Mouse (Mus musculus) kidney, postnatal 0 days (tissue): ENCODE measurements at regions not wholly inside any gene's neighbourhood (a gene's known extent, or its start where the extent isn't known, plus 50 kb on each side); places are given as distances from the start of the nearest gene placed in this dataset.

Experiments used
- ATAC-seq: fragments of 200-750 bp; cut with Nextera tagmentation; replicated peaks from 2 replicates; pipeline ENCODE4 v1.8.0; 2017; ENCODE audit warnings: low read depth, moderate number of reproducible peaks, moderate TSS enrichment, moderate library complexity; ENCODE audit not compliant: low FRiP score
- DNase-seq: peaks from one replicate; pipeline ENCODE4 v3.0.0-alpha.2; 2016; ENCODE audit warnings: low spot score
- H3K27ac ChIP-seq: fragments of 300-500 bp; sonication (generic); 2 replicates; pipeline ENCODE4 v1.5.1; 2014; ENCODE audit warnings: mild to moderate bottlenecking
- H3K27me3 ChIP-seq: fragments of 300-500 bp; sonication (generic); 2 replicates; pipeline ENCODE4 v1.6.1; 2014; ENCODE audit warnings: low read length, mixed read lengths; ENCODE audit not compliant: insufficient read depth
- H3K36me3 ChIP-seq: fragments of 300-500 bp; sonication (generic); 2 replicates; pipeline ENCODE4 v1.6.1; 2014; ENCODE audit warnings: low read length, mixed read lengths; ENCODE audit not compliant: insufficient read depth
- H3K4me1 ChIP-seq: fragments of 300-500 bp; sonication (generic); replicated peaks from 2 replicates; pipeline ENCODE4 v1.6.1; 2014; ENCODE audit warnings: antibody characterized with exemption, low read length, mixed read lengths; ENCODE audit not compliant: insufficient read depth
- H3K4me2 ChIP-seq: fragments of 300-500 bp; sonication (generic); 2 replicates; pipeline ENCODE4 v1.6.1; 2014; ENCODE audit warnings: mild to moderate bottlenecking, low read length, moderate library complexity, mixed read lengths
- H3K4me3 ChIP-seq: fragments of 300-500 bp; sonication (generic); replicated peaks from 2 replicates; pipeline ENCODE4 v1.5.1; 2014; ENCODE audit warnings: low read depth, low read length
- H3K9ac ChIP-seq: fragments of 300-500 bp; sonication (generic); 2 replicates; pipeline ENCODE4 v1.6.1; 2014; ENCODE audit warnings: low read depth, low read length
- H3K9me3 ChIP-seq: fragments of 300-500 bp; sonication (generic); replicated peaks from 2 replicates; pipeline ENCODE4 v1.6.1; 2016; ENCODE audit warnings: low read length, inconsistent platforms, mixed read lengths
- CTCF ChIP-seq: IDR thresholded peaks from 2 replicates; pipeline ENCODE4 v1.5.1; 2016; ENCODE audit warnings: antibody characterized with exemption, low read depth, mild to moderate bottlenecking, moderate library complexity
- WGBS: fragments of 180-500 bp; shearing (Covaris S2); extraction: QIAGEN DNeasy Blood & Tissue Kit; methylation state at CpG from one replicate; pipeline ENCODE4 v1.1.7; 2014; 5-methylcytosine and 5-hydroxymethylcytosine counted together

DNA sequence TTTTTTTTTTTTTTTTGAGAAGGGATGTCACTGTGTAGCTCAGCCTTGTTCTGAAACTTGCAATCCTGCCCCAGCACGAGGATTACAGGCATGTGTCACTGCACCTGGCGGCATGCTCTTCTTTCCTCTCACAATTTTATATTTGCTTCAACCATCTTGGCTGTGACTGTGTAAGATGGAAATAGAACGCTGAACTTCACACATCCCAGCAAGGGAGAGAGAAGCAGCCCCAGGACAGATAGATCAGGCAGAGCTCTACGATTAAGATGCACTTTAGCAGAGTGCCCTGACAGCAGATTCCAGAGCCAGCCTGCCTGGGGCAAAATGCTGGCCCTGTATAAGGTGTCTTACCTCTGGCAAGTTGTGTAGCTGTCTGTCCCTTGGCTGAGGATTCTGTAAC, 84.7 kb upstream of the Ube2e1 start:
- Histone ChIP-seq H3K4me1 (no peaks in the 10 kb centered on the region), H3K4me2 (no peak overlapping the region), H3K27ac (no peak overlapping the region), H3K27me3 (no peaks in the 10 kb centered on the region), H3K36me3 (no peaks in the 10 kb centered on the region), H3K4me3 (no peak overlapping the region), H3K9ac (no peak overlapping the region), H3K9me3 (no peaks in the 10 kb centered on the region)
- DNase-seq (no peak), ATAC-seq (no peak)
- WGBS, result 73% methylated on average over 4 of the region's 4 CpGs
- TF ChIP-seq CTCF, result no peak

DNA sequence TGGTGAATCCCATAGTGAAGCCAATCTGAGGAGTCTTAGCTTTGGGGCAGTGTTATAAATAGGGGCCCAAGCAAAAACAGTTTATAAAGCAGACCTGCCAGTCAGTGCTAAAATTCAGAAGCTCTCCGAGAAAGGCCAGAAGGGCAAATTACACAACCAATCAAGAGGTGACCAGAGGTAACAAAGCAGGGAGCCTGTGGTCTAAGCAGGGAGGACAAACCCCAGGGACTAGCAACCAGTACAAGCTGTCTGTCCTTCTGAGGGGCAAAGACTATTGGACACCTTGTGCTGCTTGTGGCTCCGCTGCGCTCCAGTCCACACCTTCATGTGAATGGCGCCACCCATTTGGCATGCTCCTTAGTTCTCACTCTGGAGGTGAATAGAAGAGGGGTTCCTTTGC, 67.3 kb upstream of the Ube2e1 start:
- Histone ChIP-seq H3K36me3 (no peaks in the 10 kb centered on the region), H3K9me3 (no peaks in the 10 kb centered on the region), H3K4me3 (no peak overlapping the region), H3K27ac (no peak overlapping the region), H3K9ac (no peak overlapping the region), H3K27me3 (no peaks in the 10 kb centered on the region), H3K4me2 (no peak overlapping the region), H3K4me1 (no peaks in the 10 kb centered on the region)
- no peak for TF ChIP-seq CTCF
- WGBS, result 70% methylated on average over 4 of the region's 4 CpGs
- DNase-seq (no peak), ATAC-seq (no peak)

DNA sequence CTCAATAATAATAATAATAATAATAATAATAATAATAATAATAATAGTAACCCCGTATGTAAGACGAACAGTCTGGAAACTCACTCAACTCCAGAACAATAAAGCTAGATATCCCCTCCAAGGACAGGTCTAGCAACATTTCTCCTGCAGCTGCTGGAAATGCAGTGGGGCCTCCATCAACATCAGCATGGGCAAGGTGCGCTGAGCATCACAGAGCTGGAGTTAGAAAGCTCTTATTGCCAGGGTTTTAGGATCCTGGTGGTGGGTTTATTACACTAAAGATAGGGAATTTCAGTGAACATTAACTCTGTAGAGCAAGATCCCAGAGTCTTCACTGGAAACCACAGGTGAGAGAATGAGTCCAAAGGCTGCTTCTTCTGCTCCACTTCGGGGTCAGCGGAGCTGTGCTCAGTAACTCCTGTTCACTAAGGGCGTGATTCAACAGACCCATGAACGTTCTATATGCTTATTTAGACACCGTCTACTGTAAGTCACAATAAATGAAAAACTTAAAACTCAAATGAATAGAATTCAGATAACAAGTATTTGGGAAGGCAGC, 64.6 kb upstream of the Ube2e1 start:
- Histone ChIP-seq H3K27ac (no peak overlapping the region), H3K4me1 (no peaks in the 10 kb centered on the region), H3K9me3 (no peaks in the 10 kb centered on the region), H3K4me3 (no peak overlapping the region), H3K9ac (no peak overlapping the region), H3K36me3 (no peaks in the 10 kb centered on the region), H3K4me2 (no peak overlapping the region), H3K27me3 (no peaks in the 10 kb centered on the region)
- ATAC-seq (no peak), DNase-seq (no peak)
- WGBS, result 84% methylated on average over 8 of the region's 8 CpGs
- no peak for TF ChIP-seq CTCF

DNA sequence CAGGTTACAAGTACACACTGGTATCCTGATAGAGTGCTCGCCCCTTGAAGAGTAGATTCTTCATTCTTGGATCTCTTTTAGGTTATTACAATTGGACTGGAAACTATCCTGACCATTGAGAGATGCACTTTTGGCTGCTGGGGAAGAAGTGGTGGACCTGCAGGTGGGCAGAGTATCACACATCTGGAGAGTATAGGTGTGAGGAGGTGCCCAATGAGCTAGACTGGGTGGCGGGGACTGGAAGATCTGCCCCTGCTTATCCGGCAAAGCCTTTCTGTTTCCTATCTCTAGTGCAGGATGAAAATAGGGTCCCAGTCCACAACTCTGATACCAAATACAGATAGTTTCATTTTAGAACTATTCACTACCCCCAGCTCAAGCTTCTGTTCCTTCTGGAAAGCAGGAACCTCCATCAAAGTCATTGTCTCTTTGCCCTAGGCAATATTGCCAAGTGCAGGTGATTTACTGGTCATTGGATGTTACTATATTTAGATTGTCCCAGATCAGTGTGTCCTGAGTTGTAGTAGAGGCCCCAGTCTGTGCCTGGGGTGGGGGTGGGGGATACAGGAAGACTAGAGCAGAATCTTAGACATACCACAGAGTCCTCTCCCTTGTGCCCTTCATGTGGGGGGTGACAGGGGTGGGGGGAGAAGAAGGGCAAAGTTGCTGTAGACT, 62.5 kb upstream of the Ube2e1 start:
- WGBS, result 92% methylated on average over 3 of the region's 3 CpGs
- Histone ChIP-seq H3K9ac (no peak overlapping the region), H3K9me3 (no peaks in the 10 kb centered on the region), H3K4me1 (no peaks in the 10 kb centered on the region), H3K4me3 (no peak overlapping the region), H3K27me3 (no peaks in the 10 kb centered on the region), H3K36me3 (no peaks in the 10 kb centered on the region), H3K4me2 (no peak overlapping the region), H3K27ac (no peak overlapping the region)
- no peak for ATAC-seq
- TF ChIP-seq CTCF, result no peak
- no peak for DNase-seq

DNA sequence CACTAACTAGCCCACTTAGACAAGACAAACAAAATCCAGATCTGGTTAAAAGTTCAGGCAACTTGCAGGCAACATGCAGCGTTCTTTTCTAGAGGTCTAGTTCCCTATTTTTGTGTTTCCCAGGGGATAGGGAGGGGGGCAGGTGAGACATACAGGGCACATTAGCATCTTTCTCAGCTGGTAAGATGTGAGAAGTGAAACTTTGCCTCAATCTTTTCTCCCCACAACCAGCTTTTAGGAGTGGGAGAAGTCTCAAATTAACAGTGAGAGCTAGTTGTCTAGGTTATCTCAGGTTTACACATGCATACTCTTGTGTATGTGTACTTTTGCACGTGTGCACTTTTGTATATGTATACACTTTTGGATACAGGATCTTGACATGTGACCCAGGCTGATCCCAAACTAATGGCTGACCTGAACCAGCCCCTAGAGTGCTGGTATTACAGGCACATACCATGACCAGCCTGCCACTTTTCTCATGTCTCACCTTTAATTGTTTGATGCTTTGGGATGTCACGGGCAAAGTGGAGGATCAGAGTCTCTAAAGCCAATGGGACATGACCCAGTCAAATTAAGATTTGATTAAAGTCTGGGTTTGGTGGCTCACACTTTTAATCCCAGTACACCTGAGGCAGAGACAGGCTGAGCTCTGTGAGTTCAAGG, 60.3 kb upstream of the Ube2e1 start:
- no peaks in the 10 kb centered on the region for H3K9me3 ChIP-seq
- H3K4me3 ChIP-seq, result no peak overlapping the region
- H3K9ac ChIP-seq, result no peak overlapping the region
- no peak overlapping the region for H3K27ac ChIP-seq
- H3K36me3 ChIP-seq, result no peaks in the 10 kb centered on the region
- DNase-seq (no peak), ATAC-seq (no peak)
- 85% methylated on average over 3 of the region's 3 CpGs for WGBS
- no peaks in the 10 kb centered on the region for H3K27me3 ChIP-seq
- TF ChIP-seq CTCF, result no peak
- no peak overlapping the region for H3K4me2 ChIP-seq
- no peaks in the 10 kb centered on the region for H3K4me1 ChIP-seq

DNA sequence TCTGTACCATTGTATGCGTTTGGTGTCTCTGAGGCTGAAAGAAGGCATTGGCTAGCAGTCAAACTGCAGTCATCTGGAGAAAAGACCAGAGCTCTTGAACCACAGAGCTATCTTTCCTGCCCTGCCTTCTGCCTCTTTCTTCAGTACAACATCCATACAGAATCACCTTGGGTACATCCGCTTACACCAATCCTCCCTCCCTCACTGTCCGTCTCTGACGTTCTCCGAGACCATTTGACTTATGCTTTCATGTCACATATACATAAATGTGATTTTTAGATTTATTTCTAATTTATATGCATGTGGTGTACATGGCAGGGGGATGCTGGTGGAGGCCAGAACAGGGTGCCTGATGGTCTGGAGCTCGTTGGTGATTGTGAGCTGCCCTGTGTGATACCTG, 57.7 kb upstream of the Ube2e1 start:
- Histone ChIP-seq H3K36me3 (no peaks in the 10 kb centered on the region), H3K27ac (no peak overlapping the region), H3K9me3 (no peaks in the 10 kb centered on the region), H3K27me3 (no peaks in the 10 kb centered on the region), H3K4me1 (no peaks in the 10 kb centered on the region), H3K9ac (no peak overlapping the region), H3K4me2 (no peak overlapping the region), H3K4me3 (no peak overlapping the region)
- DNase-seq, result no peak
- no peak for ATAC-seq
- 89% methylated on average over 6 of the region's 6 CpGs for WGBS
- TF ChIP-seq CTCF, result no peak
